Mouse (Mus musculus): ENCODE data around the gene Upf2. TPM values are rescaled to one million over a fixed set of nuclear protein-coding genes. Genes with fewer than 3 reads are reported as not detected.
"Not testable (repeated sequence)": the region's sequence is repeated elsewhere in the genome, so short reads cannot be mapped to it uniquely, and the experiment has no call there.

Gene Upf2
- polyA plus RNA-seq, 1 experiment, result 3.7 TPM

DNA sequence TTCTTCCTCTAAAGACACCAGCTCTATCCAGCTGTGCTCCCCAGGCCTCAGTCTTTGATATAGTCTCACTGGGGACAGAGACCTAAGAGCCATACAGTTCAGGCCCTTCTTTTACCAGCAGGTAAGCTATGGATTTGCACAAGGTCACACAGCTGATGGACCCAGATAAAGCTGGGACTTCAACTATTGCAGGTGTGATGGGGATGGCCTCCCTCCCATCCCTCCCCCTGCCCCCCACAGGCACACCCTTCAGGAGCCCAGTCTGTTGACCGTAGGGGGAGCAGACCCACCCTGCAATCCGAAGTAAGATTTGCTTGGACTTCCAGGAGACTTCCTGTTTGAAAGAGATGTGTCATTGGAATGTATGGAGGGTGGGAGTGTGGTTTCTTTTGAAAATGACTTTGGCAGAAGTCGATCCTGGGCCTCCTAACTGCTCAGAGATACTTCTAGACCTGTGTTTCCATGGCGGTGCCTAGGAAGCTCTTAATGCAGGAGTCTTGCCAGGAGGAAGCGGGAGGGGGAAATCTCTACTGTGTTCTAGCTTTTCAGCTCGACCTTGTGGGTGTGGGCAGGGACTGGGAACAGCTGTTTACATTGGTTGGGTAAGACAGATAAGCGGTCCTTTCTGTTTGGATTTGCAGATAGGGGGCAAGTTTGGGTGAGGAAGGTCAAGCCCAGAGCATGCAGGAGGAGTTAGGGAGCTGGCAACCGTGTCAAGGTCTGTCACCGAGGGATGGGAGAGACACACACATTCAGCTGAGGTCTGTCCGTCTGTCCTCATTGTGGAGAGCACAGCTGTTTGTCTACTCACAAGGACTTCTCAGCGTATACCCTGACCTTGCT, 120.5 kb downstream of the Upf2 start:
- DNase-seq (ENCODE audit: low read depth), result no peak

DNA sequence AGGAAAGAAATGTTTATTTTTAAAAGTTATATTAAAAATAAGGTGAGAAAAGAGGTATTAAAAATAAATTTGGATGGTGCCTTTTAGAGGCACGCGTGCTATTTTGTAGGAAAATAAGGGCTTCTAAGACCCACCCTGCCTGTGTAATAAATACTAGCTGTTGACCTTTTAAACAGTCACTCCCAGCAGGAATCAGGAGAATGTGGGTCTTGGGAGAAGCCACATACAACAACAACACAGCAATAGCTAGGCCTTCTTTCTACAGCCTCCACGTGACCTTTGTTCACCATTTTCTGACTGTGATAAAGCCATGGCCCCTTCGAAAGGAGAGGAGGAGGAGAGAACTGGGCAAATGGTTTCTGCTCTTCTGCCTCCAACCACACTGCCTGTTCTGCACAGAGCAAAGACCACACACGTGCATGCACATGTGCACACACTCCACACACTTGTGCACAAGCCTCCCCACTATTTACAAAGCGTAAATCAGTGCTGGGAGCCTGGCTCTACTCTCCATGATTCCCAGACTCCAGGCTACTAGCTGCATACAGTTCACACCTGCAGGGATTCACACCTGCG, 121.5 kb downstream of the Upf2 start:
- no peak for DNase-seq (ENCODE audit: low read depth)

- no peak for DNase-seq (ENCODE audit: low read depth)
These were observed 123.7 kb downstream of the Upf2 start for GRCm38 (mm10) chr2:6074891-6075529.

DNA sequence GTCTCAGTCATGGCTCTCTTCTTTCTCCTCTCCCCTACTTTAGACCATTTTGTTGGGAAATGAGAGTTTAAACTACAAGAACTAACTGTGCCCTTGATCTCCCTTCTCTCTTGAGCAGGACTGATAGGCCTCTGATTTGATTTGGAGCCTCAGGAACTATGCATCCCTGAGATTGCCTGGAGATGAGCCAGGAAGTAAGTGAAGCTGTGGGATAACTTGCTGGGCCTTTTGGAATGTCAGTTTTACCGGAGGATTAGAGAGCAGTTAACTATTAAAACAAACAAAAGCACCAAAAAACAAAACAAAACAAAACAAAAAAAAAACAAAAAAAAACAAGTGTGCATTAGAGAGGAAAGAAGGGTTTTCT, 124.2 kb downstream of the Upf2 start:
- no peak for DNase-seq (ENCODE audit: low read depth)

DNA sequence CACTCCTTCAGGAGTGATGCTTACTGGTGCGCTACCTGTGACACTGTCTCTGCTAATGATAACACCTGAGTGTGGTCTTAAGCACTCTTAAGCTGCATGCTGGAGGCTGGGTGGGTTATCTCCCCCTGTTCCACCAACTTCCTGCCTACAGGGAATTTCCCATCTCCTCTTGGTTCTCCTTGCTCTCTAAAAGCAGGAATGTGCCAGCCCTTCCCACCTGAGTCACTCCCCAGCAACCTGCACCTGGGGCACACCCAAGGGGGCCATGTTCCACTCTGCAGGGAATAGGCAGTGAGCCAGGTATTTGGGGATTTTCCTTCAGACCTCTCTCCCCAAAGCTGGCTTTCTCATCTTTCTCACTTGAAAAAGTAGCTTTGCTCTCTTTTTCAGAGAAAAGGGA, 128.8 kb downstream of the Upf2 start:
- no peak for DNase-seq (ENCODE audit: low read depth)

DNA sequence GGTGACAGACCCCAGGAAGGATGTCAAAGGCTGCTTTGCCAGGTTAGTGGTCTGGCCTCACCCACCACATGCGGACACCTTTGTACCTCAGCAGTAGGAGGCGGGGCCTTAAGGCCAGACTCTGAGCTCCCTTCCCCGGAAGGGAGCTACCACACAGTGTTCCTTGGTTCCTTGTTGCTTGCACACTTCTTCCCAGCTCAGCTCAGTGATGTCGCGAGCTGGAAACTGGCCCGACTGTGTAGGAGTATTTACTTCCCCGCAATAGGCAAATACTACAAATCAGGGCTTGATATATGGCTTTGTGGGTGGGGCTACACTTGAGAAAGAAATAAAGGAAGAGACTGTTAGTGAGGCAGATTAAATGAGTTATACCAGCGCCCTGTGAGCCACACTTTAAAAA, 129.8 kb downstream of the Upf2 start:
- DNase-seq (ENCODE audit: low read depth), result peak; percentile 63

- no peak for DNase-seq (ENCODE audit: low read depth)
These were observed 131.3 kb downstream of the Upf2 start for GRCm38 (mm10) chr2:6082615-6083014.

GRCm38 (mm10) chr2:6083696-6084095, 132.4 kb downstream of the Upf2 start:
- DNase-seq (ENCODE audit: low read depth), result no peak

- DNase-seq (ENCODE audit: low read depth), result no peak
These were observed 134.6 kb downstream of the Upf2 start for GRCm38 (mm10) chr2:6085622-6086530.

DNA sequence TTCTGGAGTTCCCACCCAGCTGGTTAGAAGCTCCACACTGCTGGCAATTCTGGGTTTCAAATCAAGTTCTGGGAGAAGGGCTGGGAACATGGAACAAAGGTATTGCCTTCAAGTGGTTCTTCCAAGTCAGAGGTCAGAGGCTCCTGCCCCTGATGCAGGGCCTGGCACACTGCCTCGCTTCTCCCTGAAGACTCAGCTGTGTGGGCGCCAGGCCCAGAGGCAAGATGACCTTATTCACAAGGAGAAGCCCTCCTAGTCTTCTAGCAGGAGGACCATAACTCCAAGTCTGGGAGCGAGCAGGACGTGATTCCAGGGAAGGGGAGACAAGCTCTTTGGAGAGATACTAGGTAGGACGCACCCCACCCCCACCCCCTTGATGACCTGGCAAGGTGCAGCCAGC, 135.9 kb downstream of the Upf2 start:
- DNase-seq (ENCODE audit: low read depth), result no peak

DNA sequence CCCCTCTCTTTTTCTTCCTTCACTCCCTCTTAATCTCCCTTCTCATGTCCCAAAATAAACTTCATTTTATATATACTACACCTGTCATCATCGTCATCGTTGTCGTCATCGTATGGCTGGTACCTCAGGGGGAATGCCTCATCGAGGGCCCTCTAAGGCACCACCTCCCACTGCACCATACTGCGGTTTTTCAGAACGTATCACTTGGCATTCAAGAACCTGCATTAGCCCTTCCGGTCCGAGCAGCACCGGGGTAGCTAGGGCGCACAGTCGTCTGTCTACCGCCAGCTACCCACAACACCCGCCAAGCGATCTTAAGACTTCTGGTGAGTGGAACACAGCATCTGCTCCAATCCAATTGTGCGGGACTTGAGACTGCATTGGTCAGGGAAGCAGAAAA, 138.7 kb downstream of the Upf2 start:
- not testable (repeated sequence) for DNase-seq (ENCODE audit: low read depth)

DNA sequence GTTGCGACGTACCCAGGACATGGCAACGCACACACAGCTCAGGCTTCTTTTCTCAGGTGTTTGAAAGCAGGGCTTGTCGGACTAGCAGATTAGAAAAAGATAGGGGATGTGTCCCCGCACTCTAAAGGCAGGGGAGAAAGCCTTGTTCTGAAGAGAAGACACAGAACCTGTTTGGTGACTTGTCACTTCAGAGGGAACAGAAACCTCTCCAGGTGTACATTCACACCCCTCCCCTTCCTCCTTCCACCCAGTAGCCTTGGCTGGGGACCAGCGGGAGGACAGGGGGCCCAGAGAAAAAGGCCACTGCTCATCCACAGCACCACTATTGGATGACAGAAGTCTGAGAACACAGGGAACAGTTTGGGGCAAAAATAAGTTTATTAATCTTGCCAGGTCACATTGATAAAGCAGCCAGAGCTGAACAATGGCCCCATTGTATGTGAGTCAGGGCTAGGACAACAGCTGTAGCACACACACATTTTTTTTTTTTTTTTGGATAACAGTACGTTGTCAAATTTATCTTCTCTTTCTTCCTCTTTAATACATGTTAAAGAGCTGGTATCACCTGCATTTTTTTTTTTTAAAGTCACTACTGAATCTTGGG, 145.9 kb downstream of the Upf2 start:
- no peak for DNase-seq (ENCODE audit: low read depth)

GRCm38 (mm10) chr2:6098924-6099323, 147.7 kb downstream of the Upf2 start:
- DNase-seq (ENCODE audit: low read depth), result no peak

DNA sequence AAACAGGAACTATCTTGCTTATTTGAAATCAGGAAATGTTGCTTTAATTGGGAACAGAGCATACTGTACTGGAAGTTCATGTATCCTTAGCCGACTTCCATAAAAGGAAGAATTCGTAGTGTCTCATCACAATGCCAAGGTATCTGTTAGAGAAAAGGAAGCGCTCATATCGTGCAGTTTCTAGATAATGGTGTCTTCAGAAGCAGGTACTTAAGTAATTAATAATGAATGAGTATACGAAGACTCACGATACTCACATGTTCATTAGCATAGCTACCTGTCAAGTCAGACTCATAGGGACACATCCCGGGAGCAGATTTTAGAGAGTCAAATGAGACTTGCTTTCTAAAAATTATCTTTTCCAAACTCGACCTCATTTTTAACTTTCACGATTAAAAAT, 148.2 kb downstream of the Upf2 start:
- DNase-seq (ENCODE audit: low read depth), result no peak

DNA sequence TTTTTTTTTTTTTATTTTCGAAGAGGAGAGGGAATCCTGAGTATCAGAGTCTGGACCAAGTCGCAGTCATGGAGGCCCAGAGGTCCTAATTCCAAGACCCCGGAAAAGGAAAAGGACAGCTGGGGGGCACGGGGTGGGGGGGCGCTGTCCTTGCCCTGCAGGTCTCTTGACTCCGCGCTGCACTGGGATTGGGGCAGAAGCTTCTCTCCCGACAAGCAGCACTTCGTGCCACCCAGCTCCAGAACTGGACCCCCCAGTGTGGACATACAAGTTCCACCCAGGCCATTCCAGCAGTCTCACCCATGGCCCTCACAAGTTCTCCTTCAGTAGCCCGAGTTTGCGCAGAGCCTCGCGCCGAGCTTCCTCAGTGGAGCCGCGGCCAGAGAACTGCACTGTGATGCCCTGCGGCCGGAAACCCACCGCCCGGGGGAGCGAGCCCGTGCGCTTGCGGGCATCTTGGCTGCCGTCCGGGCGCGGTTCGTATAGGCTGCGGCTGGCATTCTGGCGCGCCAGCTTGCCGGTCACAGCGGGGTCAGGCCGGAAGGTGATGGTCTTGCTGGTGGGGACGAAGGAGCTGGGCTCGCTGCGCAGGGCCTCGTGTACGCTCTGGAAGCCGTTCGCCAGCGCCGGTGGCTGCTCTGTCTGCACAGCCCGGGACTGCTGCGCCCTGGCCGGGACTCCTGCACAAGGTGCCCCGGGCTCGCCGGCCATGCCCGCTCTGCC, 148.9 kb downstream of the Upf2 start:
- DNase-seq (ENCODE audit: low read depth), result no peak

- no peak for DNase-seq (ENCODE audit: low read depth)
These were observed 149.5 kb downstream of the Upf2 start for GRCm38 (mm10) chr2:6100755-6101154.

DNA sequence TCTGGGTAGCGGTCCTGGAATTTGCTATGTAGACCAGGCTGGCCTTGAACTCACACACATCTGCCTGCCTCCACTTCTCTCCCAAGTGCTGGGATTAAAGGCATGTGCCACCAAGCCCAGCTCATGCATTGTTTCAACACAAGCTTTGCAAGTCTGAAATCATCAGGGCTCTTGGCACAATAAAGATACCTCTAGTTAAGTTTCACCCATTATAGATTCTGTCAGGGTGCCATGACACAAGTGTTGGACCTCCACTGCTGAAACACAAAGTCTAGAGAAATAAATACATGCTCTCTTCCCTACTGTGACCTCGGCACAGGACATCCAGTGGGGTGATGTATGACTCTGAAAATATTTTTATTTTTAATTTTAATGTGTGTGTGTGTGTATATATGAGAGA, 154.2 kb downstream of the Upf2 start:
- no peak for DNase-seq (ENCODE audit: low read depth)

Data from gonadal fat pad, adult 2 months (tissue).